Mouse (Mus musculus) olfactory bulb, adult 2 months (tissue): ENCODE data around the gene Lmf1.

Experiments
- CTCF ChIP-seq: fragments of 200-500 bp; IDR thresholded peaks from 2 replicates; pipeline ENCODE4 v1.5.1; 2012; ENCODE audit warnings: low read depth, mild to moderate bottlenecking, low read length, moderate library complexity; ENCODE audit not compliant: insufficient read depth
- POLR2A ChIP-seq: fragments of 200-500 bp; IDR thresholded peaks from 2 replicates; pipeline ENCODE4 v1.6.1; 2012; ENCODE audit warnings: mild to moderate bottlenecking, low read depth, low read length, moderate library complexity; ENCODE audit not compliant: insufficient read depth

DNA sequence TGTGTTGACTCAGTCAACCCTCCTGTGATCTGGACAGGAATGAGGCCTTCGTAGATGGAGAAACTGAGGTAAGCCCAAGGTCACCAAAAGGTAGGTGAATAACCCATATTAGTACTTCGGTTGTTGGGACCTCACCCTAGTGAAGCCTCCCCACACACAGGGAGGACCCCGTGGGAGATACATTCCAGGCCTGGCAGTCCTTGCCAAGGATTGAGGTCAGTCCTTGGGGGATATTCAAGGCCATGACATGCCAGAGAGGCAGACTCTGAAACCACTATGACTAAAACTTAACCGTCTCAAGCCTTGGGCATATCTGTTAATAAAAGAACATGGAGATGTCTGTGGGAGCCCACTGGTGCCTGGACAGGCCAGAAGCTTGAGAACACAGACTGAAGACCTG is 37.1 kb upstream of the Lmf1 start:
- TF ChIP-seq CTCF (no peak), POLR2A (no peak)
